Mouse (Mus musculus) embryonic fibroblast, embryonic 13.5 days (primary cell): ENCODE measurements around the gene Gnat2. TPM values are rescaled to one million over a fixed set of nuclear protein-coding genes. Genes with fewer than 3 reads are reported as not detected.
A peak's percentile ranks its signal among the peaks of the same experiment; 100 is the strongest.

Experiments
- H3K27ac ChIP-seq: 2 replicates; pipeline ENCODE4 v1.5.1; 2012; ENCODE audit warnings: low read length, control low read depth, inconsistent platforms; ENCODE audit not compliant: insufficient read depth
- H3K4me1 ChIP-seq: 2 replicates; pipeline ENCODE4 v1.6.1; 2011; ENCODE audit warnings: low read length; ENCODE audit not compliant: control insufficient read depth, insufficient read depth
- H3K4me3 ChIP-seq: 2 replicates; pipeline ENCODE4 v1.5.1; 2011; ENCODE audit warnings: mild to moderate bottlenecking, control low read depth, low read length; ENCODE audit not compliant: insufficient read depth
- CTCF ChIP-seq: IDR thresholded peaks from 2 replicates; pipeline ENCODE4 v1.5.1; 2011; ENCODE audit warnings: mild to moderate bottlenecking, control low read depth, low read length, moderate library complexity, borderline replicate concordance; ENCODE audit not compliant: insufficient read depth
- POLR2A ChIP-seq: IDR thresholded peaks from 2 replicates; pipeline ENCODE4 v1.6.1; 2011; ENCODE audit warnings: low read depth, mild to moderate bottlenecking, control low read depth, low read length, moderate library complexity
- polyA plus RNA-seq: library from polyadenylated mRNA; stranded (reverse); fragments of >200 nt; gene quantifications from 2 replicates; pipeline ENCODE4 v1.2.4, GENCODE M21; 2011; ENCODE audit warnings: low read depth; ENCODE audit not compliant: missing spikeins, insufficient read length

The Gnat2 gene
- polyA plus RNA-seq, 1 experiment = 1.0 TPM

- no peak overlapping the region for H3K4me3 ChIP-seq
These were observed 1.6 kb downstream of the Gnat2 start for GRCm38 (mm10) chr3:108094146-108094545.

DNA sequence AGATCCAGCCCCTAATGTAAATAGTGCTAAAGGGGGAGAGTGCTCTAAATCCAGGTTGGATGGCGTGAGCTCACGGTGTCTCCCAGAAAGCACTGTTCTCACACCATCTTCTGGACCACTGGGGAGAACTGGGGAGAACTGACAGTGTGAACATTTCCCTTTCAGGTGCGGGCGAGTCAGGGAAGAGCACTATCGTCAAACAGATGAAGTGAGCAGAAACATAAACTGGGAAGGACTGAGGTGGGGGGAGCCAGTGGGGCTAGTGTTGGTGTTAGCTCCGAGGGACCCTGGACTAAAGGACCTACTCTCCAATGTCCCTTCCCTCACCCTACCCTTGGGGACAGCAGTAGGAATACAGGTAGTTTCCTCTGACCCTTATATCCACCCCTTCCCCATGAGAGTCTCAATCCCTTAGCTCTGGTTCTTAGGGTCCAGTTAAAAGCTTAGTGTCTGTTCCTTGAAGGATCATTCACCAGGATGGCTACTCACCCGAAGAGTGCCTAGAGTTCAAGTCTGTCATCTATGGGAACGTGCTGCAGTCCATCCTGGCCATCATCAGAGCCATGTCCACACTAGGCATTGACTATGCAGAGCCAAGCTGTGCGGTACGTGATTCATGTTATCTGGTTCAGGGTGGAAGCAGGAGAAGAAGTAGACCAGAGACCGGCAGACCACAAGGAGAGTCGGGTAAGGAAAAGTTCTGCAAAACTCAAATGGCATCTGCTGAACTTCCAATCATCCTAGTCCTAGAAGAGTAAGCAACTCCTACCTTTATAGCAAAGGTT, 2.6 kb downstream of the Gnat2 start:
- Histone ChIP-seq H3K4me3 (no peak overlapping the region), H3K27ac (no peak overlapping the region), H3K4me1 (peaks cover 7% of the 10 kb centered on the region)
- TF ChIP-seq CTCF (no peak), POLR2A (no peak)

More at GRCm38 (mm10) chr3:108094146-108094545, 1.6 kb downstream of the Gnat2 start:
- TF ChIP-seq CTCF = no peak
- TF ChIP-seq POLR2A = no peak
- Histone ChIP-seq H3K27ac (no peak overlapping the region), H3K4me1 (peaks cover 13% of the 10 kb centered on the region)

GRCm38 (mm10) chr3:108096226-108096625, 3.6 kb downstream of the Gnat2 start:
- Histone ChIP-seq H3K4me3 (no peak overlapping the region), H3K4me1 (peaks cover 7% of the 10 kb centered on the region), H3K27ac (peak overlapping the region; percentile 60)
- TF ChIP-seq CTCF (no peak), POLR2A (no peak)

GRCm38 (mm10) chr3:108096726-108097125, 4.1 kb downstream of the Gnat2 start:
- H3K27ac ChIP-seq = peak overlapping the region; percentile 60
- H3K4me1 ChIP-seq = peaks cover 7% of the 10 kb centered on the region
- TF ChIP-seq CTCF = no peak
- no peak for TF ChIP-seq POLR2A
- H3K4me3 ChIP-seq = no peak overlapping the region

DNA sequence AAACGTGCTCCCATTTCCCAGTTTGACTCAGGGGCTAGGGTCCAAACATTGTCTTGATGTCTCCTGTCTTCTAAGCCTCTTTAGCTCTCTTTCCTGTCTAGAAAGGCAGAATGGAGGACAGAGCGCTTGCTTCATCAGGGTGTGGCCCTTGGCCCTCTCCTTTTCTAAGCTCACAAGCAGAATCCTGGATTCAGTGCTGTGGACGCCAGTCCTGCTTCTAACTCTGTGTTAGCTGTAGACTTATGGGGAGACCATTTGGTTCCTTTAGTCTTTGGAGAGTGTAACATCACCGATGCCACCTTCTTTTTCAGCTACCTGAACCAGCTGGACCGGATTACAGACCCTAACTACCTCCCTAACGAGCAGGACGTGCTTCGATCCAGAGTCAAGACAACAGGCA, 5.1 kb downstream of the Gnat2 start:
- no peak overlapping the region for H3K4me3 ChIP-seq
- peaks cover 7% of the 10 kb centered on the region for H3K4me1 ChIP-seq
- no peak for TF ChIP-seq CTCF
- TF ChIP-seq POLR2A = no peak
- no peak overlapping the region for H3K27ac ChIP-seq

- Histone ChIP-seq H3K4me1 (peaks cover 7% of the 10 kb centered on the region), H3K27ac (no peak overlapping the region), H3K4me3 (no peak overlapping the region)
- TF ChIP-seq CTCF = no peak
- TF ChIP-seq POLR2A = no peak
These were observed 5.7 kb downstream of the Gnat2 start for GRCm38 (mm10) chr3:108098316-108098715.

DNA sequence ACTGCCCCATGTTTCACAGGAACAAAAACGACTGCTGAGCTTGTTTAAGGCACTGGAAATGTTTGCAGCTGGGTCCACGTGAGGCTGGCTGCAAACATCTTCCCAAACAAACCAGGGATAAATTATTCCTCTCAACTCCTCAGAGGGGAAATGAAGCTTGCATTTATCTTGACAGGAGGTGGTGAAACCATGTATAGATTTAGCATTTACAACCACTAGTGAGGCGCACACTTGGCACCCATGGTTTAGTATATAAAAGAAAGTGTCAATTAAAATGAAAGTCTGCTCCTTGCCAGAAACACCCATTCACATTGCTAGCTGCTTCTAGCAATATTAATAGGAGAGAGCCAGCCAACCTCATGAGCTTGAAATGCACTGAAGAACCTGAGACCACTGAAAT, 9.0 kb downstream of the Gnat2 start:
- Histone ChIP-seq H3K4me3 (no peak overlapping the region), H3K4me1 (0 out of 2 replicates have a peak, but pooled peaks cover 2% of the 10 kb centered on the region), H3K27ac (no peak overlapping the region)
- TF ChIP-seq CTCF = no peak
- TF ChIP-seq POLR2A = no peak

GRCm38 (mm10) chr3:108102075-108102474, 9.5 kb downstream of the Gnat2 start:
- TF ChIP-seq POLR2A (no peak), CTCF (no peak)
- Histone ChIP-seq H3K4me3 (no peak overlapping the region), H3K4me1 (no peaks in the 10 kb centered on the region)

GRCm38 (mm10) chr3:108105281-108105680, 12.7 kb downstream of the Gnat2 start:
- Histone ChIP-seq H3K27ac (no peak overlapping the region), H3K4me1 (no peaks in the 10 kb centered on the region), H3K4me3 (no peak overlapping the region)
- TF ChIP-seq POLR2A (no peak), CTCF (no peak)

More at GRCm38 (mm10) chr3:108102075-108102474, 9.5 kb downstream of the Gnat2 start:
- no peak overlapping the region for H3K27ac ChIP-seq

GRCm38 (mm10) chr3:108111320-108111719, 18.7 kb downstream of the Gnat2 start:
- H3K27ac ChIP-seq = no peak overlapping the region
- no peak overlapping the region for H3K4me3 ChIP-seq
- TF ChIP-seq CTCF = no peak
- TF ChIP-seq POLR2A = no peak
- H3K4me1 ChIP-seq = no peaks in the 10 kb centered on the region
